Mouse (Mus musculus) heart, postnatal 25 days (tissue): ENCODE results near the gene Psmb6. TPM values are rescaled to one million over a fixed set of nuclear protein-coding genes. Genes with fewer than 3 reads are reported as not detected.

Experiments used
- DNase-seq: peaks from one replicate; pipeline ENCODE4 v3.0.0; 2022; ENCODE audit warnings: low spot score
- intact Hi-C: fragments of 180-260 bp; cut with DNase I; formaldehyde crosslinking; loops from one replicate; pipeline ENCODE4 v1.15.1; 2025
- total RNA-seq, 2 experiments: library from RNA; stranded (reverse); gene quantifications; 2 replicates each; pipeline ENCODE4 v1.2.3; 2021

Gene Psmb6
- 100 to 1,000 TPM; 227 to 230 TPM for total RNA-seq

DNA sequence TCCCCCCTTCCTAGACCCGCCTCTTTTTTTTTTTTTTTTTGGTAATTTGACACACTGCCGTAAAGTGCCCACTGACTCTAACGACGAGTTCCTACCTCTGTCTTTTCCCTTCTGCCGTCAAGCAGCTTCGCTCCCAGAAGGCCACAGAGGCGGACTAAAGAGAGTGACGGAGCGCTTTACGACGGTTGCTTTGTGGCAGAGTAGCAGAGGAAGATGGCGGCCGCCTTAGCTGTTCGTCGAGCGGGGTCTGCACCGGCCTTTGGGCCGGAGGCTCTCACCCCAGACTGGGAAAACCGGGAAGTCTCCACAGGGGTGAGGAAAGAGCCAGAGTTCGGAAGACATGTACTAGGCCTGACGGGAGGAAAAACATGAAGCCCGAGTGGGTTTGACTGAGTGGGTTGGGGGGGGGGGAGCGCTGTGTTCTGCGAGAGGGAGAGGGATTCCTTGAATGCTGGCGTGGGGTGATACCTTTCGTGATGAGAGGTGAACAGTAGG lies at the start of gene Psmb6:
Gene Psmb6, plus strand, starts transcription at position 184 of the 495 bp plus-strand sequence.
- intact Hi-C loops: no loop called here
- DNase-seq: peak; percentile 88

DNA sequence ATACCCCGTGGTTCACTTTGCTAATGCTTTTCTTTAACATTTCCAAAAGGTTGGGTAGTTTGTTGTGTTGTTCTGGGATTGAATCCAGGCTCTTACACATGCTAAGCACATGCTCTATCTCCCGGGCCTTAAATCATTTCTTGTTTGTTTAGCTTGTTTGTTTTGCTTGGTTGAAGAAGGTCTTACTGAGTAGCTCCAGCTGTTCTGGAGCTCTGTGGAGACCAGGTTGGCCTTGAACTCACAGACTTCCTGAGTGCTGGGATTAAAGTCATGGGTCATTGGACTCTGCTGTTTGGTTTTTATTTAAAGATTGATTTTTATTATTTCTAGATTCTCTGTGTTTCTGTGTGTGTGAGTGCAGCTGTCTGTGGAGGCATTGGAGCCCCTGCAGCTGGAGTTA lies 39.7 kb upstream of the Psmb6 start:
- DNase-seq: no peak
- intact Hi-C loops: no loop called here

DNA sequence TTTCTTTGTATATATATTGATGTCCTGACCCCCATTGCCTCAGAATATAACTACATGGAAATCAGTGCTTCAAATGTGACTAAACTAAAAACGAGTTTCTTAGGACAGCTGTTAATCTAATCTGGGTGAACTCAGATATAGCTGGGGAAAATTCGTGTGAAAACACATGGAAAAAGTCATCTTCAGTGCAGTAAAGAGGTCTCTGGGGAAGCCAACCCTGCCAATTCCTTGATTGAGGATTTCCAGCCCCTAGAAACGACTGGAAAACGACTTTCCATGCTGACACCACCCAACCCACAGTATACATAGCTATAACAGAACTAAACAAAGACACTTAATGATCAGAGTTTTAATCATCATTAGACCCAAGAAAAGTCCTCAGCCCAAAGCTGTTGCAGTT lies 37.4 kb upstream of the Psmb6 start:
- no peak for DNase-seq

DNA sequence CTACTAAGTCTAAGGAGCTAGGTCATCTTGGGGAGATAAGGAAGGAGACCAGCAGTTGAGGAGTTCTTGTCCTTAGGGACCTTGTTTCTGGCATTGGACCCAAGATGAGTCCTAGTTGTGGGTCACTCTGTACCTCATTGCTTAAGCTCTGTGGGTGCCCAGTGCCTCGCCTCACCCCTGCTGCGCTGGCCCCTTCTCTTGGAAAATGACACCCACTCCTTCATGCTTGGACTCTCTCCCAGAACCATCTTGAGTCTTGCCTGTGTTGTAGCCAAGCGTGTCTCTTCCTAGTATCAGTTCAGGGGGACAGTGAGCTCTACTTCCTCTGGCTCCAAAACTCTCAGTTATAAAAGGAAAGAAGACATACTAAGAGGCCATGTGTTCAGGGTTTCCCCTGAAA lies 36.0 kb upstream of the Psmb6 start:
- intact Hi-C loops: no loop called here
- no peak for DNase-seq

More for the DNA sequence above, 37.4 kb upstream of the Psmb6 start:
- intact Hi-C loops: no loop called here

DNA sequence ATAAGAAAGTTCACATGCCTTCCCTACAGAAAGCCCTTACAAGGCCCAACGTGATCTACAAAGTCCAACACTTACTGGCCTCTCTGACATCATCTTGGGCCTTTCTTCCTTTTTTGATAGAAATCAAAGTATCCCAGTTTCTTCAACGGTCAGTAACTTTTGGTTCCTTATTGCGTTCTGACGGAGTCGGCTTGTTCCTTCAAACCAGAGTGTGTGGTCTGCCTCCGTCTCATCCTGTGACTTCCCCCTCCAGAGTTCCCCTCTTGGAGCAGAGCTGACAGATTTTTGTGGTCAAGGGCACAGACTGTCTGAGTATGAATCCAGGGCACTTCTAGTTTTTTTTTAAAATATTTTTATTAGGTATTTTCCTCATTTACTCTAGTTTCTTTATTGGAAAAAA lies 35.5 kb upstream of the Psmb6 start:
- no peak for DNase-seq
- intact Hi-C loops: no loop called here

DNA sequence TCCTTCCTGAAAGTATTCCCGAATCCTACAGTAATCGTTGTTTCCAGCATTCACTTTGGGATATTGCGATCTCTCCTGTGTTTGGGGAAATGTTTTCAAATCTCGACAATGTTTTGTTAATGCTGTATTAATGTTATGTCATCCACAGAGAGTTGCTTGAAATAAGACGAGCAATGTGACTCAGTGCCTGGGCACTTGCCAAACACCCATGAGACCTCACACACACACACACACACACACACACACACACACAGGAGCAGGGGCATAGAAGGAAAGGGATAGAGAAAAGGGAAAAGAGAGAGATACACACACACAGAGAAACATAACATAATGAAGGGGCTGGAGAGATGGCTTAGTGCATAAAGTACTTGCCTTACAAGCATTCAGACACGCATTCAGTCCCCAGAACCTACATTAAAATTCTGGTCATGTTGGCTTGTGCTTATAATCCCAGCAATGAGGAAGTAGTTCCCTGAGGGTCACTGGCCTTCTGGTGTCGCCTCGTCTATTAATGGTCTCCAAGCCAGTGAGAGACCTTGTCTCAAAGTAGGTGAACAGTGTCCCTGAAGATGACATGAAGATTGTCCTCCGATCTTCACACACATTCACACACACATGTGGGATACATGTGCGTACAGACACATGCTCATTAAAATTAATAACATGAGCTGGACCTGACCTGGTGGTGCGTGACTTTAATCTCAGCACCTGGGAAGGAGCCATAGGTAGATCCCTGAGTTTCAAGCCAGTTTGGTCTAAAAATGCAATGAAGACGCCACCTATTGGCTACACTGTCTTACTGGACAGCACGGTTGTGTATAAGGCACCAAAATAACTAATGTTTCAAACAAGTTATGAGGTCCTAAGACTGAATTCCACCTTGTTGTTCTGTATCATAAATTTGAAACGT lies 25.3 kb upstream of the Psmb6 start:
- intact Hi-C loops: loop anchor here (2.0 kb wide), 1 partner anchor 41 kb away; the partner anchor contains the start of genes Cxcl16 and Zmynd15
- no peak for DNase-seq

DNA sequence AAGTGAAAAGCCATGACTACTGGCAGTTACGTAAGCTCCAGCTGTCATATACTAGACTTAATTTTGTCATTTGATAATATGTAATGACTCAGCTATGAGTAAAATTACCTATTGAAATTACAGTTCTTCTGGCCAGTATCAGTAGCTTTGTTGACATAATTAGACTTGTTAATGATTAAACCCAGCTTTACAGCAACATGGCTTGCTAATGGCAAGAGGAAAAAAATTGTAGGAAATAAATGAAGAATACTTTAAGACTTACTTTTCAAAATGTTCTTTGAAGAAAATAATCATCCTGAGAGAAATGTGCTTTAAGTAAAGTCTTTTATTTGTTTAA lies 24.7 kb upstream of the Psmb6 start:
- no peak for DNase-seq
- intact Hi-C loops: loop anchor here (2.0 kb wide), 1 partner anchor 42 kb away; the partner anchor contains the start of genes Cxcl16 and Zmynd15

DNA sequence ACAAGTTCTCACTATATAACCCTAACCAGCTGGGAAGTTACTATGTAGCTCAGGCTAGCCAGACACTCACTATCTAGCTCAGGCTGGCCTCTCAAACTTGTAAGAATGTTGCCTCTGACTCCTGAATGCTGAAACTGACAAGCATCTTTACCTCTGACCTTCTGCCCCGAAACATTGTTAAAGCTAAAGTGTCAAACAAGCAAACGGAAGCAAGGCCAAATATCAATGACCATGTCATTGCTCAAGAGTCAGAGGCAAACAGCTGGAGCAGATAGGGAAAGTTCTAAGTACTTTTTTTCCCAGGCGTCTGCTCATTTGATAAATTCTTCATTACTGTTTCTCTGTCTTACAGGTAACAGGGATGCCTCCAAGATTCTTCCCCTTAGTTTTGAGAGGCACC lies 23.1 kb upstream of the Psmb6 start:
- no peak for DNase-seq
- intact Hi-C loops: no loop called here

DNA sequence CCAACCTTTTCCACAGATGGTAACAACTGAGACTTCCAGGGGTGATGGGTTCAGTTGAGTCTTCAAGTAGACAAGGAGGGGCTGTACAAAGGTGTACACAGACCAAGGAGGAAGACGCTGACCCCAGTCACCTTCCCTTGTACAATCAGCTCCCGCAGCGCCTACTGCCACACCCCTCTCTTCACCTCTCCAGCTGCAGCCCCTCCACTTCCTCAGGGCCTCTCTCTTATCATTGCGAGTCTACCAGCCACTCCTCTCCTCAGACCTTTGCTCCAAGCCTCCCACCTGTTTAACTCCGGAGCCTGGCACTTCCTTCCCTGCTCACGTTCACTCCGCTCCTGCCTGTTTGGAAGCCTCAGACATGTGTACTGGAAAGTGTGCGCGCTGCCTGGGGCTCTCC lies 20.2 kb upstream of the Psmb6 start, which contains the start of gene Tm4sf5:
Gene Tm4sf5, plus strand, starts transcription at position 275 of the 400 bp plus-strand sequence.
- intact Hi-C loops: no loop called here
- DNase-seq: no peak

DNA sequence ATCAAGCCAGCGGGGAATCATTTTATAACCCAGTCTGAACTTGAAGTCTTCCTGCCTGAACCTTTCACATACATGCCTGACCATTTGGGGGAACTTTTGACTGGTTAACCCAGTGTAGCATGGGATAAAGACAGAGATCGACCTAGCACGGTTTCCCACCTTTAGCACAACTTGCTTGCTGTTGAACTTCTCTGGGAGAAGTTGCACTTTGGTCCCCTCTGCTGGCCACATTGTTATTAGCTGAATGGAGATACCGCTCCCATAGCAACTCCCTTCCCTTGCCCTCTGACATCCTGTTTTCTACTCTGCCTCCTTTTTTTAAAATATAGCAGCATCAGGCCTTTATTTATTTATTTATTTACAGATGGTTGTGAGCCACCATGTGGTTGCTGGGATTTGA lies 18.8 kb upstream of the Psmb6 start:
- intact Hi-C loops: loop anchor here (1.0 to 2.0 kb wide), 3 partner anchors 54 to 92 kb away; no protein-coding TSS in a partner anchor
- DNase-seq: peak; percentile 38

DNA sequence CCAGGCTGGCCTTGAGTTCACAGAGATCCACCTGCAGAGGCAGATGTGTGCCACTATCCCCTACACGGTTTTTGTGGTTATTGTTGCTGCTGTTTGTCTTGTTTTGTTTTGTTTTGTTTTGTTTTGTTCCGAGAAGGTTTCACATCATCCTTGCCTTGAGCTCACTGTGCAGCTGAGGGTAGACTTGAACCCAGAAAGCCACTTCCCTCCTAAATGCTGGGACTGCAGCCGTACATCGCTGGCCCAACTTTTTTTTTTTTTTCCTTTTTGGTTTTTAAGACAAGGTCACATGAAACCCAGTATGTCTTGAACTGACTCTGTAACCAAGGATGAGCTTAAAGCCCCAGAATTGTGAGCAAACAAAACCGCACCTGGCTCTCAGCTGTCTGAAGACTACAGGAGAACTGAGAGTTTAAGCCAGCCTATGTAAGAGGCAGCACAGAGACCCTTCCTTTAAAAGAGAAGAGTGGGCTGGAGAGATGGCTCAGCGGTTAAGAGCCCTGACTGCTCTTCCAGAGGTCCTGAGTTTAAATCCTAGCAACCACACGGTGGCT lies 18.1 kb upstream of the Psmb6 start:
- intact Hi-C loops: loop anchor here (1.0 to 2.0 kb wide), 3 partner anchors 54 to 93 kb away; no protein-coding TSS in a partner anchor
- DNase-seq: no peak

DNA sequence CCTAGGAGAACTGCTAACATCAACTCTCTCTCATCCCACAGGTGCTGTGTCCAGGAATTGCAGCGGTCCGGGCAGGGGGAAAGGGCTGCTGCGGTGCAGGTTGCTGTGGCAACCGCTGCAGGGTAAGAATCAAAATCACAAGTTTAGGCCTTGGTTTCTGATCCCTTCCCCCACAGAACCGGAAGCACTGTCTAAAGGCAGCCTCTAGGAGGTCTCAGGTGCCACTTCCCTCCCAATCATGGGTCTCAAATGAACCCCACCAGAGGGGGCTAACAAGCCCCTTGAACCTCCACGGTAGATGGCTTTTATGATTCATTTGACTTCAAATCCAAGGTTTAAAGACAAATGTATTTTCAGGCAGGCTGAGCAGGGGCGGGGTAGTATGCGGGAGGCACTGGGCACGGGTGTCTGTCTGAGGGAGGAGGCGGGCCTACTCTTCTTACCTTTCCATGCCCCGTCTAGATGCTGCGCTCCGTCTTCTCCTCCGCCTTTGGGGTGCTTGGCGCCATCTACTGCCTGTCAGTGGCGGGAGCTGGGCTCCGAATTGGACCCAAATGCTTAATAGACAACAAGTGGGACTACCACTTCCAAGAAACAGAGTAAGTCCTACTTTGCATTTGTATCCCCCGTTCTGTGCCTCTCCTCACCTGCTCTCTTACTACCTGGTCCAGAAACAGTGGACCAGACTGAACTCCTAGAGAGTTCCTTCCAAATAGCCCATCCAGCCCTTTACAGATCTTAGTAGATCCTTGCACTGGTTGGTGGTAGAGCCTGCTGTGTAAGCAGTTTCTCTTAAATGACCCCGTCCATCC lies 15.2 kb upstream of the Psmb6 start:
- intact Hi-C loops: no loop called here
- no peak for DNase-seq

DNA sequence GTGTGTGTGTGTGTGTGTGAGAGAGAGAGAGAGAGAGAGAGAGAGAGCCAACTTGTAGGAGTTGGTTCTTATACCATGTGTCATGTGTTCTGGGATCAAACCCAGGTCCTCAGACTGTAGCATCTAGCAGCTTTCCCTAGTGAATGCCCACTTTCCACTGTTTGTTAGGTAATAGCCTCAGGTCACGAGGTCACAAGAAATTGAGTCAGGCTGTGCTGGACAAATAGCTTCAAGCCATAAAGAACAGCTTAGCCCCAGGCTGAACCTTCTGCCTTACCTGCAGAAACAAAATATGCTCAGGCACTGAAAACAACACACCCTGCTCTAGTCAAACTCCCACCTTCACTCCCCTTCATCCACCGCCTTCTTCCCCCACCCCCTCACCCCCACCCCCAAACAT lies 13.9 kb upstream of the Psmb6 start:
- DNase-seq: no peak
- intact Hi-C loops: no loop called here

DNA sequence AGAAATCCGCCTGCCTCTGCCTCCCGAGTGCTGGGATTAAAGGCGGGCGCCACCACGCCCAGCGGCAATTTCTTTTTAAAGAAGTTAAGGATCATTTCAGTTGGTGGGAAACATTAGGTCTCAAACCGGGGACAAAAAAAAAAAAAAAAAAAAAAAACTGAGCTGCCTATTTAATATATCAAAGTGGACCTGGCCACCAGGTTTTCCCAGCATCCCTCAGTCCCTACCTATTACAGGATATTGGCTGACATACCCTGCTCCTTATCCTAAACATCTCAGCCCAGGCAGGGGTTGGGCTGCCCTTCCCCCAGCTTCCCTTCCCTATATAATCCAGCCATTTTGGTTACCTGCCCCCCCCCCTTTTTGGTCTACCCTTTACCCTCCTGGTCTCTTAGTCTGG lies 13.3 kb upstream of the Psmb6 start:
- intact Hi-C loops: no loop called here
- DNase-seq: no peak

DNA sequence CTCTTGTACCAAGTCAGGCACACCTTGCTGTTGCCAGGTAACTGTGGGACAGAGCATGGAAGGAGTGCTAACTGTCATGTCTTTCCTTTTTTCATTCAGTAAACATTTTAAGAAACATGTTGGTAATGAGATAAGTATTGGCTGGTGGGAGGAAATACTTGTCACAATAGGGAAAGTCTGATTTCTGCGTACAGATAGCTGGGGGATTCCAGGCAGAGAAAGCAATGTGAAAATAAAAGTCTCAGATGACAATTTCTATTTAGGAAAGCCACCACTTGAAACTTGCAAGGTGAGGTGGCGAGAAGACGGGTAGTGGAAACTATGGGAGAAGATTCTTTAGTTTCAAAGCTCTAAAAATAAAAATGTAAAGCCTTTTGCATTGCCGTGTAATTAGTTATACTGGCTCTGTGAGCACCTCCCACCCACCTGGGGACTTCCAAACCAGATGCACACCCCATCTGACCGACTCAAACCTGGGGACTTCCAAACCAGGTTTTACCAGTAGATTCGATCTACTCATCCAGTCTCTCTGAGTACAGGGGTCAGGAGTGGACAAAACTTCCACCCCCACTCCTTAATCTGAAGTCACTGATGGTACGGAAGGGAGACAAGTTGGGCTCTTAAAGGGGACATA lies 12.3 kb upstream of the Psmb6 start:
- intact Hi-C loops: no loop called here
- no peak for DNase-seq

DNA sequence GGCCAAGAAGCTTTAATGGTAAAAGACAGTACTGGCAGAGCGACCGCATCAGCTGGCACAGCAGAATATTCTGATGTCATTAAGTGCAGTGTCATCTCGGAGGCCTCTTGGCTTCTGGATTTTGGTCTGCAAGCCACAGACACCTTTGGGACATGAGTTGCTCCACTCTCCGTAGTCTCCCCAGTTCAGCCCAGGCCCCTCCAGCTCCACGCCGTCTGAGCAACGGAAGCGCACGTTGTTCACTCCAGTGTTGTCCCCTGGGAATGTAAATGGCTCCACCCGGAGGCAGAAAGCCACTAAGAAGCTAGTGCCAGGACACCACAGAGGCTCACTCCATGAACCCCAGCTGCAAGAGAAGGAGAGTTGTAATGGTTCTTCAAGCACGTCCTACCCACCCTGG lies 11.6 kb upstream of the Psmb6 start:
- intact Hi-C loops: no loop called here

DNA sequence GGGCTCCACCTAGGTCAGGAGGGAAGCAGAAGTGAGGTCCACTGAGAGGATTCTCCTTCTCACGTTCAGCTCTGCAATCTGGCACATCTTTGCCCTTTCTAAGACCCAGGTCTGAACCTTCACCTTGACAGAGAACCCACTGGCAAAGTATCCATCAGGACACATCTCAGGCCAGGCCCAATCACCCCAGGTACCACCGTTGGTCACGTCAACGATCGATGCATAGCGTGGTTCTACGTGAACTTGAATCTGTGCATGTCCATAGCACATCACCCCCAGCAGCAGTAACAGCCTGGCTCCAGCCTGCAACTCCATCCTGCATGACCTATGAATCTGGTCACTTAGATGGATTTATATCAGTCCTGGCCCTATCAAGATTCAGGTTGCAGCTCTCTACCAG lies 10.9 kb upstream of the Psmb6 start, which contains the start of gene Vmo1:
Gene Vmo1, minus strand, starts transcription at position 329 of the 400 bp plus-strand sequence.
- intact Hi-C loops: no loop called here
- DNase-seq: no peak

More for the DNA sequence above, 11.6 kb upstream of the Psmb6 start:
- DNase-seq: peak; percentile 44

DNA sequence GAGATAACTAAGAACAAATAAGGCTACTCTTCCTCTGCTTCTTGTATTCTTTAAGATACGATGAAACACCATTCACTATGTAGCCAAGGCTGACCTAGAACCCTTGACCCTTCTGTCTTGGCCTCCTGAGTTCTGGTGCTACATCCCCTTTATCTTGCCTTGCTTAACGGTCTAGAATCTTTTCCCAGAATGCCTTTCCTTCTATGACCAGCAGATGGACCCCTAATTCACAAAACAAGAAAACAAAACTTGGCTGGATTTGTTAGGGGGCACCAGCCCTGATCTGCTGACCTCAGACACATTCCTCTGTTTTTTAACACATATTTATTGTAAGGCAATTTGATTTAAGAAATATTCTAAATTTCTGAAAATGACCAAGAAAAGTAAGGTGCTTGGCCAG lies 8.8 kb upstream of the Psmb6 start:
- DNase-seq: no peak
- intact Hi-C loops: loop anchor here (1.0 to 5.0 kb wide), 3 partner anchors 89 to 238 kb away; no protein-coding TSS in a partner anchor

DNA sequence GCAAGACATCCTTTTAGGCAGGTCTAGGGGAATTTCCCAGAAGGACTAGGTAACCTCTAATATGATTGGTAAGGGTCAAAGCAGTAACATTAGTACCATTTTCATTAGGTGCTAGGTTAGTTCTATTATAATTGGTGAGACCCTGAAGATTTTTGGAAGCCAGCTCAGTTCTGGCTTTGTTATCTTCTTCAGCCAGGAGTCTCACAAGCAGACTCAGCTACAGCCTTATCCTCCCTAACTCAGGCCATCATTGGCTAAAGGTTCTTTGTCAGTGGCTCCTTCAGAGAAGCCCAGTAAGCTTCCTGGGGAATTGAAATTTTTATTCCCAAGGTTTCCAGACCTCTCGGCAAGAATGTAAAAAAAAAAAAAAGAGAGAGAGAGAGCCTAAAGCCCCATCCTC lies 6.7 kb upstream of the Psmb6 start:
- DNase-seq: no peak
- intact Hi-C loops: loop anchor here (5.0 kb wide), 1 partner anchor 109 kb away; no protein-coding TSS in a partner anchor
